23 mouse cellular contexts compared by ENCODE assay signal in genomic region chr13:30704246-30705095, GRCm38 (mm10). TPM values are rescaled to one million over a fixed set of nuclear protein-coding genes. Genes with fewer than 3 reads are reported as not detected.
DNase-seq lines count a peak whose midpoint lies in the region; ATAC-seq and TF ChIP-seq lines count a peak whose summit lies in the region.
"Had no signal": no experiment of that assay in that cellular context is flagged by ENCODE, and none has a peak within 500 bp of the region (broad histone marks: within the 10 kb centered on the region; RNA-seq: fewer than 3 reads in every experiment).

No protein-coding gene starts in this region.

- peaks cover 11% of the 10 kb centered on the region; the same call in 1 of the 2 replicates for H3K36me3 ChIP-seq in hindbrain, embryonic 15.5 days
- 0 out of 2 replicates have a peak, but pooled peaks cover 3% of the 10 kb centered on the region for H3K36me3 ChIP-seq in hindbrain, embryonic 10.5 days
- H3K36me3 ChIP-seq in midbrain, postnatal 0 days (ENCODE audit: insufficient read depth, low read length) = peaks cover 23% of the 10 kb centered on the region; the same call in 1 of the 2 replicates
- H3K36me3 ChIP-seq in midbrain, embryonic 11.5 days (ENCODE audit: control insufficient read depth, insufficient read depth, low read length) = no peaks in the 10 kb centered on the region
- H3K36me3 ChIP-seq: forebrain, embryonic 10.5 days; intestine, embryonic 15.5 days had no signal

- H3K4me3 ChIP-seq in hindbrain, embryonic 15.5 days = no peak overlapping the region
- no peak overlapping the region for H3K4me3 ChIP-seq in hindbrain, embryonic 10.5 days
- H3K4me3 ChIP-seq in midbrain, postnatal 0 days (ENCODE audit: low read depth, low read length) = no peak overlapping the region
- H3K4me3 ChIP-seq in midbrain, embryonic 11.5 days (ENCODE audit: low read depth, low read length) = no peak overlapping the region
- H3K4me3 ChIP-seq: embryonic facial prominence, embryonic 15.5 days; erythroblast, embryonic 14.5 days; forebrain, embryonic 10.5 days; heart, embryonic 10.5 days; intestine, embryonic 15.5 days had no signal

- H3K9me3 ChIP-seq in hindbrain, embryonic 15.5 days = no peaks in the 10 kb centered on the region
- H3K9me3 ChIP-seq in hindbrain, embryonic 10.5 days = no peaks in the 10 kb centered on the region
- H3K9me3 ChIP-seq in midbrain, postnatal 0 days (ENCODE audit: low read length) = no peaks in the 10 kb centered on the region
- H3K9me3 ChIP-seq in midbrain, embryonic 11.5 days (ENCODE audit: control insufficient read depth, low read length) = no peaks in the 10 kb centered on the region
- H3K9me3 ChIP-seq: embryonic facial prominence, embryonic 15.5 days; forebrain, embryonic 10.5 days; heart, embryonic 10.5 days; intestine, embryonic 15.5 days had no signal

- peak; percentile 9 for DNase-seq in cerebellum, adult 8-10 months
- no peak for DNase-seq in cerebellum, postnatal 4 days (ENCODE audit: low spot score in 2 of 2)
- no peak for DNase-seq in hindbrain, embryonic 10.5 days (ENCODE audit: low spot score)
- peak; percentile 38 for DNase-seq in midbrain, postnatal 0 days (ENCODE audit: low spot score)
- no peak for DNase-seq in midbrain, embryonic 11.5 days (ENCODE audit: low spot score, missing footprints)
- DNase-seq in urinary bladder, postnatal 14 days (ENCODE audit: low spot score) = no peak
- DNase-seq in neural tube, embryonic 10.5 days (ENCODE audit: extremely low spot score, low spot score) = no peak
- DNase-seq: adrenal gland, postnatal 10 days; embryo, embryonic 11 days; heart, adult 18-20 months; heart, postnatal 10 days; heart, postnatal 4 days; kidney, adult 18-20 months had no signal

- H3K27ac ChIP-seq in hindbrain, embryonic 15.5 days (replicated peaks) = no peak overlapping the region
- H3K27ac ChIP-seq in hindbrain, embryonic 10.5 days = no peak overlapping the region
- no peak overlapping the region for H3K27ac ChIP-seq in midbrain, postnatal 0 days (ENCODE audit: low read depth, low read length)
- H3K27ac ChIP-seq in midbrain, embryonic 11.5 days (ENCODE audit: low read depth, low read length) = no peak overlapping the region
- H3K27ac ChIP-seq: embryonic facial prominence, embryonic 15.5 days; forebrain, embryonic 10.5 days; heart, embryonic 10.5 days; intestine, embryonic 15.5 days had no signal

- TF ChIP-seq CTCF in midbrain, postnatal 0 days (IDR thresholded peaks at IDR 0.05) = no peak

- ATAC-seq in hindbrain, embryonic 15.5 days (ENCODE audit: low FRiP score, low read depth) = 0 out of 2 replicates have a peak, but pooled peaks have one; percentile 48
- ATAC-seq in midbrain, postnatal 0 days (ENCODE audit: low FRiP score) = no peak
- ATAC-seq in midbrain, embryonic 11.5 days (ENCODE audit: low FRiP score) = no peak
- ATAC-seq: forebrain, embryonic 14.5 days; intestine, embryonic 15.5 days had no signal

- no peaks in the 10 kb centered on the region for H3K4me1 ChIP-seq in hindbrain, embryonic 15.5 days (replicated peaks)
- H3K4me1 ChIP-seq in hindbrain, embryonic 10.5 days (replicated peaks) = no peaks in the 10 kb centered on the region
- H3K4me1 ChIP-seq in midbrain, postnatal 0 days (ENCODE audit: insufficient read depth, low read length) = no peaks in the 10 kb centered on the region
- no peaks in the 10 kb centered on the region for H3K4me1 ChIP-seq in midbrain, embryonic 11.5 days (ENCODE audit: control insufficient read depth, insufficient read depth, low read length)
- H3K4me1 ChIP-seq: embryonic facial prominence, embryonic 15.5 days; forebrain, embryonic 10.5 days; heart, embryonic 10.5 days; intestine, embryonic 15.5 days had no signal

- 86% methylated on average over 8 of the region's 8 CpGs for WGBS in hindbrain, embryonic 15.5 days
- WGBS in hindbrain, embryonic 10.5 days = 88% methylated on average over 8 of the region's 8 CpGs
- WGBS in midbrain, postnatal 0 days = 86% methylated on average over 8 of the region's 8 CpGs
- 90% methylated on average over 8 of the region's 8 CpGs for WGBS in midbrain, embryonic 11.5 days

- H3K27me3 ChIP-seq in hindbrain, embryonic 15.5 days = no peaks in the 10 kb centered on the region
- H3K27me3 ChIP-seq in hindbrain, embryonic 10.5 days (ENCODE audit: insufficient read depth, poor library complexity, severe bottlenecking) = no peaks in the 10 kb centered on the region
- H3K27me3 ChIP-seq in midbrain, postnatal 0 days (ENCODE audit: insufficient read depth, low read length) = no peaks in the 10 kb centered on the region
- H3K27me3 ChIP-seq in midbrain, embryonic 11.5 days (ENCODE audit: control insufficient read depth, insufficient read depth, low read length) = no peaks in the 10 kb centered on the region
- H3K27me3 ChIP-seq: embryonic facial prominence, embryonic 15.5 days; intestine, embryonic 15.5 days had no signal

- H3K9ac ChIP-seq in hindbrain, embryonic 15.5 days = no peak overlapping the region
- no peak overlapping the region for H3K9ac ChIP-seq in midbrain, postnatal 0 days (replicated peaks; ENCODE audit: low read length, poor library complexity, severe bottlenecking)
- H3K9ac ChIP-seq in midbrain, embryonic 11.5 days (ENCODE audit: low read length) = no peak overlapping the region
- H3K9ac ChIP-seq: embryonic facial prominence, embryonic 15.5 days; intestine, embryonic 15.5 days had no signal

- no peak overlapping the region for H3K4me2 ChIP-seq in hindbrain, embryonic 15.5 days
- H3K4me2 ChIP-seq in midbrain, postnatal 0 days (ENCODE audit: low read depth, low read length, poor library complexity, severe bottlenecking) = no peak overlapping the region
- no peak overlapping the region for H3K4me2 ChIP-seq in midbrain, embryonic 11.5 days
- H3K4me2 ChIP-seq: embryonic facial prominence, embryonic 15.5 days; intestine, embryonic 15.5 days had no signal

RNA-seq across cellular contexts. Expression of gene Irf4, which starts 44.6 kb away (rescaled TPM):
- polyA plus RNA-seq in hindbrain, embryonic 15.5 days (2015; fragmentation: Nextera tagmentation; extraction: Ambion mirVana) = 0.03 and 0.04 TPM in 2 replicates
- not detected in 2 replicates for polyA plus RNA-seq in hindbrain, embryonic 10.5 days (2016; fragmentation: Nextera tagmentation; extraction: Ambion mirVana)
- 0.19 and 0.44 TPM in 2 replicates for total RNA-seq in midbrain, postnatal 0 days (2014; rRNA removed)
- 0.02 and 0.05 TPM in 2 replicates for polyA plus RNA-seq in midbrain, postnatal 0 days (2015; fragmentation: Nextera tagmentation; extraction: Ambion mirVana)
- polyA plus RNA-seq in midbrain, embryonic 11.5 days (2014; fragmentation: Nextera tagmentation; extraction: Ambion mirVana) = 0.03 and 0.04 TPM in 2 replicates
- total RNA-seq: MEL had no signal
- polyA plus RNA-seq: C2C12; embryonic facial prominence, embryonic 11.5 days; erythroblast, embryonic 14.5 days; forebrain, embryonic 10.5 days had no signal

RNA-seq across cellular contexts. Expression of gene Dusp22, which starts 44.7 kb away (rescaled TPM):
- 30.4 and 32.1 TPM in 2 replicates for polyA plus RNA-seq in hindbrain, embryonic 15.5 days (2015; fragmentation: Nextera tagmentation; extraction: Ambion mirVana)
- 17.2 and 18.8 TPM in 2 replicates for polyA plus RNA-seq in hindbrain, embryonic 10.5 days (2016; fragmentation: Nextera tagmentation; extraction: Ambion mirVana)
- total RNA-seq in midbrain, postnatal 0 days (2014; rRNA removed) = 23.5 and 24.2 TPM in 2 replicates
- 29.3 and 30.6 TPM in 2 replicates for polyA plus RNA-seq in midbrain, postnatal 0 days (2015; fragmentation: Nextera tagmentation; extraction: Ambion mirVana)
- 15.6 and 16.2 TPM in 2 replicates for polyA plus RNA-seq in midbrain, embryonic 11.5 days (2014; fragmentation: Nextera tagmentation; extraction: Ambion mirVana)
- total RNA-seq: MEL had no signal

Comparison
In these comparisons a context has a peak if more than half of its experiments do, and no peak if none do; other contexts are left out.
1. DNase-seq: peak in cerebellum, adult 8-10 months (single experiment) and midbrain, postnatal 0 days (single experiment); none in cerebellum, postnatal 4 days (0 of 2), hindbrain, embryonic 10.5 days (single experiment), midbrain, embryonic 11.5 days (single experiment), urinary bladder, postnatal 14 days (single experiment) and neural tube, embryonic 10.5 days (single experiment).